Mouse (Mus musculus) adrenal gland, adult 8-10 months (tissue): Measurements from ENCODE around the gene Rsad1. TPM values are rescaled to one million over a fixed set of nuclear protein-coding genes. Genes with fewer than 3 reads are reported as not detected.

Experiments
- DNase-seq: peaks from one replicate; pipeline ENCODE4 v3.0.0; 2022
- total RNA-seq, 4 experiments: library from RNA; stranded (reverse); gene quantifications; 2 replicates each; pipeline ENCODE4 v1.2.4; 2022

Gene Rsad1
- total RNA-seq, 4 experiments from 2014 or later, result 15.3 to 35.4 (median 25.1) TPM

DNA sequence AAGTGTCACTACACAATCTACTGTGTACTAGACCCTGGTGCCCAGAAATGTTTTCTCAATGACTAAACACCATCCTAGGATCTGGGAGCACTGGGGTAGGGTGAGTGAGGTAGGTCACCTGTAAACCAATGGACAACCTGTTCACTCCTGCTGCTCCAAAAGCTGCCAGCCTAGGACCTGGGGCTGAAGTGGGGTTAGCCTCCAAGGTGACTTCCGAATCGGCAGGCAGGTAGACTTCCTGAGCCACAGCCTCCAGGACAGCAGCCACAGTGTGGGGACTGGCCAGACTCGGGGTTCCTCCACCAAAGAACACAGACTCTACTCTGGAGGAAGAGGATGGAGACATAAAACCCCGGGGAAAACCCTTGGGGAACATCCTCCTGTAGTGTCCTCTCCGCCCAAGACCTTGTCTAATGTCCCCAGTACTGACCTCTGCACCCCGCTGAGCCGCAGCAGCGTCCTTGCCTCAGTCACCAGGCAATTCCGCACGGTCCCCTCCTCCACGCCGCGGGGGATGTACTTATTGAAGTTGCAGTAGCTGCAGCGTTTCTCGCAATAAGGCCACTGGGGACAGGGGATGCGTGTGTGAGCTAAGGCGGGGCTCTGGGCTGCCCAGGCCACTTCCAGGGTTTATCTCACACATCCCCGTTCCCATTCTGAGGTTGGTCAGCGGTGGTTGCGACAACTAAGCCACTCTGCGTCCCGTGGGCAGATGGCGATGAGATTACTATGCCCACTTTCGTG is 842 bp downstream of the Rsad1 start:
- peak; percentile 64 for DNase-seq

DNA sequence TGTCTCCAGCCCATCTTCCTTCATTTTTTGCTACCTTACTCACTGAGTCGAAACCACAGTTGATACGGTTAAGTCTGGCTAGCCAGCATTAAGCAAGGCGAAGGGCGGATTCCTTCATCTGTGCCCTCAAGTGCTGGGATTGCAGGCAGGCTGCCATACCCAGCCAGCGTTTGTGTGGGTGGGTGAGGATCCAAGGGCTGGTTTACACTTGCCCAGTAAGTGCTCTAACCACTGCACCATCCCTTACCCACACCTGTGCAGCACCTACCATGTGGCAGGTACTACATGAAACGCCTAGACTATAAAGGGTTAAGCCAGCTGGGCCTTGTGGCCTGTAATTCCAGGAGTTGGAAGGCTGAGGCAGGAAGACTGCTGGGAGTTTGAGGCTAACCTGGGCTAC is 1.8 kb downstream of the Rsad1 start:
- no peak for DNase-seq

DNA sequence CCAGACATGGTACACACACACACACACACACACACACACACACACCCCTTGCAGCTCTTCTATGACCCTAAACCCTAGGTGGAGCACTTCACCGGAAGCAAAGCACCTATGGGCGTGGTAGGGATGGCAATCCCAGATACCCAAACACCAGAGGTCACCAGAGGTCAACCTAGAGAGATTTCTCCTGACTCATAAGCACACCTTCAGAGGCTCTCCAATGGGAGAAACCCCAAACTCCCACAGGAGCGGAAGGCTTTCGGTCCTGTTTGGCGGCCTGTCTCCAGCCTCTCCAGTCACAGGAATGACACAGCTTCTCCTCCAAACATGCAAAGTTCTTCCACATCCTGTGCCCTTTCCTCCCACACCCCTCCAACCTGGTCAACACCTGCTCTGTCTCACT is 2.7 kb downstream of the Rsad1 start:
- no peak for DNase-seq

DNA sequence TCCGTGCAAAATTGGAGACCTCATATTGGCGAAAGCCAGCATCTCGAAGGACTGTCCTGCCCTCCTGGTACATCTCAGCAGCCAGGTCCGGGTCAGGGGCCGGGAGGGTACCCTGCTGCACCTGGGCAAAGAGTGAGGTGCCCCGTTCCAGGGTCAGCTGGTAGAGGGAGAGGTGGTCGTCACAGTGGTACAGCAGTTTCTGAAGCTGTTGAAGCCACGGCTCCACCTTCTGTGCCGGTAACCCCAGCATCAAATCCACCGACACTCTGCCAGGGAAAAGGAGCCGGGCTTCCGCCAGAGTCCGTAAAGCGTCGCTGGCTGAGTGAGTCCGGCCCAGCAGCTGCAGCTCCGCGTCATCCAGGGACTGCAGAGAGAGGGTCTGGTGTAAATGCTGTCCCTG is 4.6 kb downstream of the Rsad1 start:
- no peak for DNase-seq

DNA sequence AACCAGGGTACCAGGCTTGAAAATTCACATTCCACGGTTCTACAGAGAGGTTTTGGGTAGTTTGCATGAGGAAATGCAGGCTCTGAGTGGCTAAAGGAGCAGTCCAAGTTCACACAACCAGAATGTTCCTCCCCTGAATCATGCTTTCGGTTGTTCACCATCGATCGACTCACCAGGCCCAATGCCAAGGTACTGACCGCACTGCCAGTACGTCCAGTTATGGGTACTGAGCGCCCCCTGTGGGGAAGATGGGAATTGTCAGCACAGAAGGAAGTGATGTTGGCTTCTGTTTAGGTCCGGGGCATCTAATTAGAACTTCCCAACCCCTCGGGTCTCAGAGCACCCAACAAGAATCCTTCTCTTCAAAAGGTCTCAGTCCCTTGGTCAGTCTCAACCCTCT is 5.1 kb downstream of the Rsad1 start:
- peak; percentile 95 for DNase-seq

DNA sequence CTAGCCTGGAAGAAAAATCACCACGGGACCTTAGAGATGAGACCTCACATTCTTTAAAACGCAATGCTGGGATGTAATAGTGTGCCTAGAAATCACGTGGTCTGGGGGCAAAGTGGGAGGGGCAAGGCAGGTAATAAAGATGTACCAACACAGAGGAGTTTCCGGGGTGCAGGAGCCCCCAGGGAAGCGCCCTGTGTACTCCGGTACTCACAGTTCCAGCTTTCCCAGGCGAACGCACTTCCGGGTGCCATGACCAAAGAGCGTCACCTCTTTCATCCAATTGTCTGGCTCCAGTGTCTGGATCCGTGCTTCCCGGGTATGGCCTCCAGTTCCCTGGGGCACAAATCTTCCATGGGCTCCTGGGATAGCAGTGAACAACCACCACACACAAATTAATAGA is 5.7 kb downstream of the Rsad1 start:
- no peak for DNase-seq

DNA sequence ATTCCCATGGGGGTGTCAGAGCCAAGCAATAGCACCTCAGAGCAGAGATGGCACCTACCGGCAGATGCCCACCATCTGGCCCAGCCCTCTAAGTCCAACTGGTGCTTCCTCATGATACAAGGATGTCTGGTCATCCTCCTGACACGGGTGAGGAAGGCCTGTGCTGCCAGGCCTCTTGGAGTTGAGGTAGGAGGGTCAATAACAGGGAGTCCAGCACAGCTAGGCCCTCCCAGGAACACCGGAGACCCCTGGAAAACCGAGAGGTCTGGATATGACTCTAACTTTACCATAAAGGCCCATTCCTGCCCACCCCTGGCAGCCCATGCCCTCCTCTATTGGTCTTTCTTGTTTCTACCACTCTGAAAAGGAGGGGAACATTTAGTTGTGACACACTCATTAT is 6.7 kb downstream of the Rsad1 start:
- no peak for DNase-seq

DNA sequence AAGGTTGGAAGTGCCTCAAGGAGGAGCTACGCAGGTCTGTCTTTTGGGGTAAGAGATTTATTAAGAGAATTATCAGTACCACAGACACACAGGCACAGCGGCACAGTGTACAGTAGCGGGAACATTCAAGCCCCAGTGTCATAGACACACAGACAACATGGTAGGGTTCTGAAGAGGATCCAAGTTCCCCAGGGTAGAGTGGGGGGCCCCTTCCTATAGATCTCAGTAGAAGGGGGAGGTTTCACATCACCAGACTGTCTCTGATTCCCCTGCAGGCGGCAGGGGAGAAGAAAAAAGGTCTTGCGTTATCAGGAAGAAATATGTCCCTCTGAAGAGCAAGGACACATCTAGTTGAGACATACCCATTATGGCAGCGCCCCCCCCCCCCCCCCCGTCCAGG is 9.3 kb downstream of the Rsad1 start:
- DNase-seq, result no peak

DNA sequence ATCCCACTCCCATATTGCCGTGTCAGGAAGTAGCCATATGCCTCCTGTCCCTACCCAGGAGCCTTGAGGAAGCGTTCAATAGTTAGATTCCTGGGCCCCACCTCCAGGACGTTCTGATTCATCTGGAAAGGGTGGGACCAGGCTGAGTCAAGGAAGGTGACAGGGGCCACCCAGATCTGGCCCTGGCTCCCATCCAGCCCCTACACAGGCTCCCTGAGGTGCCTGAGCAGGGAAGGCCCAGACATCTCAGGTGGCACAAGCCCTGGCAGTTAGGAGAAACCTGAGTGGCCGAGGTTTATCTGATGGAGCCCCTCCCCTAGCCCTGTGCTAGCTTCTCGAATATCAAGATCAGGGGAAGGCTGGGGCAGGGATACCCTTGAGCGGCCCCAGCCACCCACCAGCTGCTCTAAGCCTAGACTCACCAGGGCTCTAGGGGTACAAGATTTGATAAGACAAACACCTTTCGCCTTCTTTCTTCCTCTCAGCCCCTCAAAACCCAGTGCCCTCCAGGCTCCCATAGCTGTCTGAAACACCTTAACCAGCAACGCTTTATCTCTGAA is 10.2 kb downstream of the Rsad1 start:
- no peak for DNase-seq

DNA sequence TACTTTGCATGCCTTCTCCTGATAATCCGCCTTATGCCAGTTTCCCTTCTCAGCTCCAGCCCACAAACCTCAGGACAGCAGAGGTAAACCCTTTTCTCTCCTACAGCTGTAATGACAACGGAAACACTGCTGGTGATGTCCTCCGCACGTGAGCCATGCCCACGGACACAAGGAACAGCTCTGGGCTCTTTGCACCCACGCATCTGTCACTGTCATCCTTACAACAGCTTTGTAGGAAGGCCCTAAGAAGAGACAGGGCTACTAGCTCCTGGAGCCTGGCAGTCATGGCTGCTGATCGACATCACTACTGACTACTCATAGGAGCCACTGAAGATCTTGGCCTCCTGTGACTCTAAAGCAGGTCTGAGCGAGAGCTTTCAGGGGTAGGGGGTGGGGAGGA is 15.9 kb downstream of the Rsad1 start:
- DNase-seq, result no peak

DNA sequence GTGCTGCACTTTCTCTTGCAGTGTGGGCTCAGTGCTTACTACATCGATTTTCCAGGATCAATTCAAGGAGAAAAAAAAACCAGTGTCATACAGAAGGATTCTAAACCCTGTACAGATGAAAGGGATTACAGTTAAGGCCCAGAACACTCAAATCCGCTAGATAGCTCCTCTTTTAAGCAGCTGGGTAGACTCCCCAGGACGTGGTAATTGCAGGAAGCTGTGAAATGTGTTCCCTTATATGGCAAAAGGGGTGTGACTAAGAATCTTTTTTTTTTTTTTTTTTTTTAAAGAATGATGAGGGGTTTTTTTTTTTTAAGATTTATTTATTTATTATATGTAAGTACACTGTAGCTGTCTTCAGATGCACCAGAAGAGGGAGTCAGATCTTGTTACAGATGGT is 20.2 kb downstream of the Rsad1 start:
- no peak for DNase-seq

DNA sequence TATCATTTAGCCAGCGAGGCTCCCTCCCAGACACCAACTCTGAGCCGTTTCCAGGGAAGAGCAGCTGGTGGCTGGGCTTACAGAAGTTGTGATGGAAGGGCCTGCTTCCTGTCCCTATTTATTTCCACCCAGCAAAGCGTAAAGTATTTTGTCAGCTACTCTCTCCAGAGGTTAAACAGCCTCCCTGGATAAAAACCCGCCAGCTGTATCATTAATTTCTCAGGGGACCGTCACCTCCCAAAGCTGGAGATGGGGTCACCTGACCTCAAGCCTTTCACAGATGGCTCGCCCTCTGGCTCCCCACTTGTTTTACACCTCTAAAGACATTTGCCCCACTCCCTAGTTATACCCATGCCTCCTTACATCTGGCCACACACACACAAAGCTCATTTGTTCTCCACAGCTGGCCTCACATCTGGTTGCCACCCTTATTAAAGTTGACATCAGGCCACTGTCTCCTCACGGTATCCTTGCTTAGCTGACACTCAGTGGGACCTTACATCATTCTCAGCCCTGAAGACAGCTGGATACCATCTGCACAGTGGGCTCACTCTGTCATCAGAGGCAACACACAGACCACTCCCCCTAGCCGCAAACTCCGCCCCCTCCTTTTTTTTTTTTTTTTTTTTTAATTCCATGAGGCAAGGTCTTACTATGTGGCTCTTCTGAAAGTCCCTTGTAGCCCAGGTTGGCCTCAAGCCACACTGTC is 22.7 kb downstream of the Rsad1 start:
- no peak for DNase-seq

DNA sequence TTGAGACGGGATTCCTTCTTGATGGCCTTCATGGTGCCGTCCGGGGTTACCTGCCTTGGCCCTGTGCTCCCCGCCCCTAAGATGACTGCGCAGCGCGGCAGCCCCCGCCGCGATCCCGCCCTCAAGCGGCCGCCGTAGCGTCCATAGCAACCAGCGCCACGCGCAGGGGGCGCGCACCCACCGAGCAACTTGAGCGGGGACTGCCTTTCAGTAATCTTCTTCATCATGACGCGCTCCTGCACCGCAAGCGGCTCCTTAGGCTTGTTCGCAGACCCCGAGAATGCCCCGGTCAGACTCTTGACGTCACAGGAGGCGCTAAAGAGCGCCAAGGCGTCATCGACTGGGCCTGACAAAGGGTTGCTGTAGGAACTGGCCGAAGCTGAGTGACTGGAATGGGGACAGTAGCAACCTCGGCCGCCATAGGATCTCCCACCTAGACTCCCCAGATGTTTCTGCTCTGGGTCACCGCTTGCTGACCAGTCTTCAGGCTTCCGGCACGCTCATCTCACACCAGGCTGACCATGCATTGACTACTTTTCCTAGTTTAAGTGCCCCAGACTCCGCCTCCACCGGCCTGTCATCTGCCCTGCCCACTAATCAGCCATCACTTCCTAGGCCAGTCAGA is 27.7 kb downstream of the Rsad1 start, which contains the start of gene Mycbpap:
Gene Mycbpap (minus strand): TSS at position 524 of the 625 bp plus-strand sequence.
- DNase-seq, result peak; percentile 59

DNA sequence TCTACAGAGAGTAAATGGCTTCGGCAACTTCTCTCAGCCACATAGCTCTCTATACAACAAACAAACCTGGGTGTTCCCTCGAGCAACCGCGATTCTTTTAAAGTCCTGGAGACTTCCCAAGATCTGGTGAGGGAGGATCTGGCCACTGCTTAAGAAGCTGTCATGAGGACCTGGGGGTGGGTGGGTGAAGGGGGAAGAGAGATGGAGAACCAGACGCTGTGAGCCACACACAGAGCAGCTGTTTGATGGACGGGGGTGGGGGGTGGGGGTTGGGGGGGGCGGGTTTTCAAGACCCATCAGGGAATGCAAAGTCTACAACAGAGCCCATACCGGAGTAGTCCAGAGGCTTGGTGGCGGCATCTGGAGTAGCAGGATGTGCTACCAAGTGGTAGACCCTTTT is 35.6 kb downstream of the Rsad1 start:
- no peak for DNase-seq

DNA sequence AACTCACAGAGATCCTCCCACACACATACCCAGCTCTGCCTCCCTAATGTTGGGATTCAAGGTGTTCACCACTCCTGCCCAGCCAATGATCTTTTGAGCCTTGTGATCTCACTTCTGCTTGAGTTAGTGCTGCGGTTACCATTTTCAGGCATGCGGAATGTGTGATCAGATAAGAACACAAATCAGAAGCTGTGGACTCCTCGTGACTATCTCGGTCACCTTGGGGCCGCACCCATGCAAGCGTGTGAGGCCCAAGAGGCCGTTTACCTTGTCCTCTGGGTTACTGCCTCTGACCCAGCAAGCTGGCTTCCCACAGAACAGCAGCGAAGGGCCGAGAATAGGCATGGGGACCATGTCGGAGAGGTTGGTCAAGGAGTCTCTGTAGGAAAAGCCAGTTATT is 40.1 kb downstream of the Rsad1 start:
- DNase-seq, result no peak

DNA sequence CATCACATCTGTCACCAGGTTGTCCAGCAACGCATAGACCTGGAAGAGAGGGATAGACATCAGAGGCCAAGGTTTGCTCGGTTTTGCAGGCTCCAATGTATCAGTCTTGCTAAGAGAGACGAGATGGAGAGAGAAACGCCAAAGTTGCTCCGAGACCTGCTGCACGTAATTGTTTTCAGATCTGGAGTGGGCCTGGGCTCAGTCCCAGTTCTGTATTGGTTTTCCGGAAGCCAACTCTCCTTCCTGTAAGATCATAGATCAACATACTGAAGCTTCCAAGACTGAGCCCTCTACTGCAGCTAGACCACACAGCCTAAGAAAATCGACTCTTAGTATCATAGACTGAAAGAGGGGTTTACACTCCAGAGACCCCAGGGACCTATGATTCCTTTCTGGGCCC is 47.6 kb downstream of the Rsad1 start:
- no peak for DNase-seq

DNA sequence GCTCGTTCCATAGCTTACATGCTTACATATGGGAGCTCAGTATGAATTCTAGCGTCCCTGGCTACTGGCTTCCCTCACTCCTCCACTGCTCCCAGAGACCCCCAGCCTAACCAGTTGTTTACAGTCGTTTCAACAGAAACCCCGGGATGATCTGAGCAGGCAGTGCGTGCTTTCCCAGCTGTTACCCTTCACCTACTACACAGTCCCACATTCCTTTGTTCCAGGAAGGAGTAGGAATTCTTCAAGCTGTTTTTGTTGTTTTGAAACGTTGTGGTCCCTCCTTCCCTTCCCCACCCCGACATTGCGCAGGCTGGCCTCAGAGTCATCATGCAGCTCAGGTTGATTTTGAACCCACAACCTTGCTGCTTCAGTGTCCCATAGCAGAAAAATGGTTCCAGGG is 48.7 kb downstream of the Rsad1 start:
- no peak for DNase-seq

DNA sequence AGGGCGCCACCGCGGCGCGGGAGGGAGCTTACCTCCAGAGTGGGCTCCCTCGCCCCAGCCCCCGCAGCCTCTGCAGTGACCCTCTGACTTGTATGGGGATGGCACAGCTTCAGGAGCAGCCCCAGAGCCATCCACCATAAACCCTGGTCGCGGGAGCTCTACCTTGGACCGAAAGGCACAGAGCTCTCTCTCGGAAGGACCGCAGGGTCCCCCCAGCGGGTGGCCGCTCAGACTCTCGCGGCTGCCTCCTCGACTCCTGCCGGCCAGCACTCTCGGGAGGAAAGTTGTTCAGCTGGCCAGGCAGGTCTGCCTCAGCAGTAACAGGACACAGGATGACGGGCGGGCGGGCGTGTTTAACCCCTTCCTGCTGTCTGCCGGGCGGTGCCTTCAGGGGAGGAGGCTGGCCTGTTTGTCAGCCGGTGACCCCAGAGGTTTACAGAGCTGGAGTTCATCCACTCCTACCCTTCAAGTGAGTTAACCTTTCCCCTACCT is 49.3 kb downstream of the Rsad1 start, which contains the start of gene Epn3:
Gene Epn3 (minus strand): TSS at position 314 of the 492 bp plus-strand sequence.
- DNase-seq, result no peak

DNA sequence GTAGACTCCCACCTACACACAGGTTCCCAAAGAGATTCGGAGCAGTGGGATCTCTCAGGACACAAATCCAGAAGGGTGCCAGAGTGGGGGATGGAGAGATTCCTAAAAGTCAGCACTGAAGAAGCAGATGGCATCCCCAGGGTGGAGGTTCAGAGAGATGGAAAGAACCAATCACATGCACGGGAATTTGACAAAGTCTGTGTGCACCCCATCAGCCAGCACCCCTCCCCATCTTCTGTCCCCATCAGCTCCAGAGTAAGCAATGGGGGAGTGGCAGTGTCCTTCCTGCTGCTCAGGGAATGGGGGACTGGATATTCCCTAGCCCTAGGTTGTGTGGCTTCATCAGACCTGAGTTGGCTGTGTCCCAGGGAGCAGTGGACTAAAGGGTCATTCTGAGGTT is 50.0 kb downstream of the Rsad1 start:
- no peak for DNase-seq

DNA sequence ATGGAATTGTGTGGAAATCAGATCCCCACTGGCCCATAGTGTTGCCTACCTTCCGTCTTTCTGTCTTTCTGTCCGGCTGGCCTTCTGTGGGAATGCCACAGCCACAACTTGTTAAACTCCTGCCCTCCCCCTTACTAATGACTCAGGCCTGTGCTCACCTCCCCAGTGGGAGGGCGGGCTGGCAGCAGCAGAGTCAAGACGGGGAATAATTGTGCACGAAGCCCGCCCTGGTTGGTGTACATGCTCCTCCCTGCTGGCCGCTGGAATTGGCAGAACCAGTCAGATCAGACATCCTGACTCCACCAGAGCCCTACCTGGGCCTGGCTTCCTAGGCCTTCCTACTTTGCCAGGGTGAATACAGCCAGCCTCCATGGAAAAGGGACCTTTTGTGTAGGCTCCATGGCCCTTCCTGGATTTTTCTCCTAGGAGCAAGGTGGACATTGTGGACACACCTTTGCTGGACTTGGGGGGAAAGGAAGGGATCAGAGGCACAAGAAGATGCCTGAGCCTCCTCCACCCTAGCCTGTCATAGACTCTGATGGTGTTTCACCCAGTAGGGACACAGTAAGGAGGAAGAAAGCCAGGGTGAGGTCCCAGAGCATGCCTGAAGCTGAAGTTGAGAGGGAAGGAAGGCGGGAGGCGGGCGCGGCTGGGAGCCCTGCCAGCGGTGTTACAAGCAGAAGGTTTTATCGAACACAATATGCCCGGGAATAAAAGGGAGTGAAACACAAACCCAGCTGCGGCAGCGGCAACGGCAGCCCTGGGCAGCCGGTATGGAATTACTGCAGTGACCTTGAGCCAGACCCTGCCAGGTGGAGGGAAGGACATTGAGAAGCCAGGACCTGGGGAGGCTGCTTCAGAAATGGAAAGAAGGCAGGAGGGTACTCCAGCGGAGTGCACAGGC is 50.7 kb downstream of the Rsad1 start:
- peak; percentile 76 for DNase-seq

DNA sequence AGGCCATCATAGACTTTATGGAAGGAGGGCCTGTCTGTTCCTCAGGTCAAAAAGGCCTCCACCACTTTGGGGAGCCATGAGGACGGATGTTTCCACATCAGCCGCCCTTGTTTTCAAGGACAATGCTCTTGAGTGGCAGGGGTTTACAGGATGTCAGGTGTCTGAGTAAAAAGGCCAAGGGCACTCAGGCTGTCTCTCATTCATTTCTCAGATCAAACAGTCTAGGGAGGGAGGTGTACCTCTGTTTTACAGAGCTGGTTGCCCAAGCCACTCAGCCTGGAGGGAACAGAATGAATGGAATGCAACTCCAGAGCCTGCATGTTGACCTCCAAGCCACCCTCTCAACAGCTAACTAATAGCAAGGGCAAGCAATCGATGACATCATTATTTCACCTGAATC is 53.6 kb downstream of the Rsad1 start:
- peak; percentile 81 for DNase-seq

DNA sequence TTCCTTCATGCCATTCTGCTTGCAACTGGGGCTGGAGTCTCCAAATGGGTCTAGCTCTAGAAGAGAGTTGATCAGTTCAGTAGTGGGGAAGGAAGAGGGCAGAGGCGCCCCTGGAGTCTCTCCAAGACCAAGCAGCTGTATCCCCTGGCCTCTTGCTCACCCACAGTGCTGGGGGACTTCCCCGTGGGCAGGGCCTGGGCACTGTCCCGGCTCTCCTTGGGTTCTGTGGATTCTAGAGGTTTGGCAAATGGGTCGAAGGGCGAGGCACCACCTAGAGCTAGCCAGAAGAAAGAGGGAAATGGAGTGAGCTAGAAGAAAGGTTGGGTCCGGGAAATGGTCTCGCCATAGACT is 57.3 kb downstream of the Rsad1 start:
- DNase-seq, result no peak
